Mouse (Mus musculus) lung, postnatal 0 days (tissue): ENCODE results near the gene Akap12.

Experiments
- CTCF ChIP-seq: IDR thresholded peaks from 2 replicates; pipeline ENCODE4 v1.5.1; 2016; ENCODE audit warnings: antibody characterized with exemption, mild to moderate bottlenecking
- EP300 ChIP-seq: IDR thresholded peaks from 2 replicates; pipeline ENCODE4 v1.6.1; 2016; ENCODE audit warnings: antibody characterized with exemption, mild to moderate bottlenecking, control low read depth

DNA sequence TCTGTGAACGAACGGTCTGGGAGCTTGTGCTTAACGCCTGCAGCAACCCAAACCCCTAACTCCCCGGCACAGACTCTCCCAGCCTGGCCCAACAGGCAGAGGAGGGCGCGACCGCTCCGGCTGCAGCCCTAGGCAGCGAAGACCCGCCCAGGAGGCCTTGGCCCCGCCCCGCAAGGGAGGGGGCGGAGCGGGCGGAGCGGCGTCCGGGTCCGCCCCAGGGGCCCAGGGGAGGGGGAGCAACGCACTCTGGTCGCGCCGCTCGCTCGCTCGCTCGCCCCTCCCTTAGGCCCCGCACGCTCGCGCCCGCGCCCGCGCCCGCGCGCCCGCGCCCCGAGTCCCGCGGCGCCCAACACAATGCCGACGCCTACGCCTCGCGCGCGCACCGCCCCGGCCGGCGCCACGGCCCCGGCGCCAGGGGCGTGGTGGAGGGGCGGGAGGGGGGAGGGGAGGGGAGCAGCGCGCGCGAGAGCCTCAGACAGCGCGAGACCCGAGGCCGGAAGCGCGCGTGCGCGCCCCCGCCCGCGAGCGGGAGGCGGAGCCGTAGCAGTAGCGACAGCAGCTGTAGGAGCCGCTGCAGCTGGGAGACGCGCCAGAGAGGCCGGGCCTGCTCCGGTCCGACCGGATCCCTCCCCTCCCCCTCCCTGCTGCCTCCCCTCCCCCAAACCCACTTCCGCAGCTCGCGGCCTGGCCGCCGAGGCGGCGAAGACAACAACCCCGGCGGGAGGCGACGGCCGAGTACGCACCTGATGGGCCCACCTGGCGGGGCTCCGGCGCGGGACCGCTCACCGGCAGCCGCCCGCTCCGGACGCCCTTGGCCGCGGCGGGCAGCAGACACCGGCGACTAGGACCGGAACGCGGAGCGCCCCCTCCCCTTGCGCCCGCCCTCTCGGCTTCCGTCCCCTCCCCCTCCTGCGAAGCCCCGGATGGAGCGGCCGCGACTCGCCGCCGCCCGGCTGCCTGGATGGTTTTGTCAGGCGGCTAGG is 120.7 kb downstream of the Akap12 start:
- TF ChIP-seq CTCF = peak; percentile 21
- TF ChIP-seq EP300 = no peak
